Mouse (Mus musculus) intestine, embryonic 16.5 days (tissue): Measurements from ENCODE around the gene Gaa. TPM values are rescaled to one million over a fixed set of nuclear protein-coding genes. Genes with fewer than 3 reads are reported as not detected.

Source experiments
- ATAC-seq: fragments of 200-750 bp; cut with Nextera tagmentation; 2 replicates; pipeline ENCODE4 v1.8.0; 2017; ENCODE audit warnings: moderate TSS enrichment, moderate library complexity
- H3K27ac ChIP-seq: fragments of 300-500 bp; sonication (generic); 2 replicates; pipeline ENCODE4 v1.5.1; 2014; ENCODE audit warnings: mild to moderate bottlenecking, low read length
- H3K27me3 ChIP-seq: fragments of 300-500 bp; sonication (generic); replicated peaks from 2 replicates; pipeline ENCODE4 v1.6.1; 2014; ENCODE audit warnings: low read length, control low read depth, mixed read lengths; ENCODE audit not compliant: control insufficient read depth, insufficient read depth
- H3K36me3 ChIP-seq: fragments of 300-500 bp; sonication (generic); 2 replicates; pipeline ENCODE4 v1.6.1; 2014; ENCODE audit warnings: low read length, control low read depth; ENCODE audit not compliant: control insufficient read depth, insufficient read depth
- H3K4me1 ChIP-seq: fragments of 300-500 bp; sonication (generic); 2 replicates; pipeline ENCODE4 v1.6.1; 2014; ENCODE audit warnings: low read length, control low read depth, mixed read lengths; ENCODE audit not compliant: control insufficient read depth, insufficient read depth
- H3K4me2 ChIP-seq: fragments of 300-500 bp; sonication (generic); 2 replicates; pipeline ENCODE4 v1.6.1; 2014; ENCODE audit warnings: low read depth, low read length, control low read depth
- H3K4me3 ChIP-seq: fragments of 300-500 bp; sonication (generic); 2 replicates; pipeline ENCODE4 v1.5.1; 2014; ENCODE audit warnings: mild to moderate bottlenecking, low read length
- H3K9ac ChIP-seq: fragments of 300-500 bp; sonication (generic); 2 replicates; pipeline ENCODE4 v1.6.1; 2014; ENCODE audit warnings: low read depth, low read length
- H3K9me3 ChIP-seq: fragments of 300-500 bp; sonication (generic); 2 replicates; pipeline ENCODE4 v1.6.1; 2016; ENCODE audit warnings: low read length, control low read depth; ENCODE audit not compliant: control insufficient read depth
- WGBS: fragments of 180-500 bp; shearing (Covaris S2); extraction: QIAGEN DNeasy Blood & Tissue Kit; methylation state at CpG from one replicate; pipeline ENCODE4 v1.1.7; 2014; 5-methylcytosine and 5-hydroxymethylcytosine counted together
- polyA plus RNA-seq: library from polyadenylated mRNA; unstranded; fragments of >200 nt; fragmentation: Nextera tagmentation; extraction: Ambion mirVana; gene quantifications from 2 replicates; pipeline ENCODE4 v1.2.1, GENCODE M21; 2015

The Gaa gene
- polyA plus RNA-seq, 1 experiment from 2014 or later = 90.5 TPM

DNA sequence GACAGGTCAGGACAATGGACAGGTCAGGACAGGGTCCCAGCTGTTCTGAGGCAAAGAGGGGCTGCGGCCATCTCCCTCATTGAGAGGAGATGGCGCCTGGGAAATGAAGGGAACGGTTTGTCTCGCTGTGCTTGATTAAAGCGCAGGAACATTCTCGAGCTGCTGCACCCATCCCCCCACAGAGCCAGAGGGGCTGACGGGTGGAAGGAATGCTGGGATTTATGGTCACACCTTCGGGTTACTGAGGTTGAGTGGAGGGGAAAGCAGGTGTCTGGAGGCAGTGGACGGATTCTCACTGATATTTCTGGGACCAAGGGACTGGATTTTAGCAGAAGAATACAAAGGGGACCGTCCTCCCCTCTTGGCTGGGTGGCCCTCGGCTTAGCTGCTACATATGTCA is 40.2 kb downstream of the Gaa start:
- Histone ChIP-seq H3K4me1 (no peaks in the 10 kb centered on the region), H3K4me3 (no peak overlapping the region), H3K27ac (no peak overlapping the region), H3K36me3 (no peaks in the 10 kb centered on the region), H3K27me3 (no peaks in the 10 kb centered on the region), H3K9ac (peak overlapping the region; percentile 29), H3K9me3 (no peaks in the 10 kb centered on the region), H3K4me2 (no peak overlapping the region)
- no peak for ATAC-seq
- WGBS = 26% methylated on average over 11 of the region's 11 CpGs

DNA sequence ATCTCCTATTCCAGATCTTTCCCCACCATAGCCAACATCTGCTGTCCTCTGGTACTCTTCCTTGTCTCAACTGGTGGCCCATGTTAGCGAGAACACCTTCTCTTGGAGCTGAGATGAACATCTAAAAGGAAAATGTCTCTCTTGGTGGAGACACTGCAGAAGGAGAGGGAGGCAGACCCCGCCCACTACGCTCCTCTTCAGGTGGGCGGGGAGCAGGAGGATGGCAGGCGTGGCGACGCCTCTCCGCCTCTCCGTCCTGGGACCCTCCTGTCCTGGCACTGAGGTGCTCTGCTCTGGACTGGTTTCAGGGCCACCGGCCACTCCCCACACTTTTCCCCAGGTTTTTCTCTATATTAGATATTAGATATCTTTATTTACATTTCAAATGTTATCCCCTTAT is 42.9 kb downstream of the Gaa start:
- no peak overlapping the region for H3K27ac ChIP-seq
- no peaks in the 10 kb centered on the region for H3K4me1 ChIP-seq
- no peak overlapping the region for H3K4me3 ChIP-seq
- no peaks in the 10 kb centered on the region for H3K27me3 ChIP-seq
- no peaks in the 10 kb centered on the region for H3K9me3 ChIP-seq
- no peak overlapping the region for H3K9ac ChIP-seq
- H3K4me2 ChIP-seq = no peak overlapping the region
- H3K36me3 ChIP-seq = no peaks in the 10 kb centered on the region
- no peak for ATAC-seq
- WGBS = 9% methylated on average over 10 of the region's 10 CpGs

GRCm38 (mm10) chr11:119314252-119314936 is 46.7 kb downstream of the Gaa start:
- ATAC-seq = peak; percentile 97
- peak overlapping the region; percentile 37 for H3K4me3 ChIP-seq
- H3K27ac ChIP-seq = peak overlapping the region; percentile 93
- 55% methylated on average over 17 of the region's 17 CpGs for WGBS
- no peaks in the 10 kb centered on the region for H3K27me3 ChIP-seq
- H3K36me3 ChIP-seq = no peaks in the 10 kb centered on the region
- H3K4me1 ChIP-seq = no peaks in the 10 kb centered on the region
- no peaks in the 10 kb centered on the region for H3K9me3 ChIP-seq
- peak overlapping the region; percentile 51 for H3K4me2 ChIP-seq
- H3K9ac ChIP-seq = peak overlapping the region; percentile 63

- H3K9me3 ChIP-seq = no peaks in the 10 kb centered on the region
- ATAC-seq = no peak
- H3K4me3 ChIP-seq = no peak overlapping the region
- no peaks in the 10 kb centered on the region for H3K36me3 ChIP-seq
- no peaks in the 10 kb centered on the region for H3K27me3 ChIP-seq
- WGBS = 70% methylated on average over 4 of the region's 4 CpGs
- no peaks in the 10 kb centered on the region for H3K4me1 ChIP-seq
- 0 out of 2 replicates have a peak overlapping the region, but pooled peaks have one; percentile 10 for H3K9ac ChIP-seq
- no peak overlapping the region for H3K27ac ChIP-seq
- H3K4me2 ChIP-seq = no peak overlapping the region
These were observed 49.0 kb downstream of the Gaa start for GRCm38 (mm10) chr11:119316720-119317119.

GRCm38 (mm10) chr11:119322521-119322920 is 54.8 kb downstream of the Gaa start:
- Histone ChIP-seq H3K4me1 (no peaks in the 10 kb centered on the region), H3K4me3 (no peak overlapping the region), H3K9me3 (peaks cover 6% of the 10 kb centered on the region; the same call in 1 of the 2 replicates), H3K36me3 (no peaks in the 10 kb centered on the region; the same call in 1 of the 2 replicates), H3K27ac (no peak overlapping the region), H3K9ac (no peak overlapping the region), H3K4me2 (no peak overlapping the region), H3K27me3 (no peaks in the 10 kb centered on the region)
- no peak for ATAC-seq
- WGBS = 71% methylated on average over 13 of the region's 13 CpGs

DNA sequence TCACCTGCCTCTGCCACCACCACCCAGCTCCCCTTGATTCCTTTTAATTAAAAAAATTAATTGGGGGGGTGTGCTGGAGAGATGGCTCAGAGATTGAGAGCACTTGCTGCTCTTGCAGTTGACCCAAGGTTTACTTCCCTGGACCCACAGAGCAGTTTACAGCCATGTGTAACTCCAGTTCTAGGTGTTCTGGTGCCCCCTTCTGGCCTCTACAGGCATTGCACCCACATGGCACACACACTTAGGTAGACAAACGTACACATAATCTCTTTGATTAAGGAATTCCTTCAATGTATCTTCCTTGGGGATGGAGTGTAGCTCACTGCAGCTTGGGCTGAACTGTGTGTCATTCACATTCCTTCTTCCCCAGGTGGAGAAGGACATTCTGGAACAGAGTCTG is 57.4 kb downstream of the Gaa start:
- no peak for ATAC-seq
- 76% methylated on average over 1 of the region's 1 CpGs for WGBS

DNA sequence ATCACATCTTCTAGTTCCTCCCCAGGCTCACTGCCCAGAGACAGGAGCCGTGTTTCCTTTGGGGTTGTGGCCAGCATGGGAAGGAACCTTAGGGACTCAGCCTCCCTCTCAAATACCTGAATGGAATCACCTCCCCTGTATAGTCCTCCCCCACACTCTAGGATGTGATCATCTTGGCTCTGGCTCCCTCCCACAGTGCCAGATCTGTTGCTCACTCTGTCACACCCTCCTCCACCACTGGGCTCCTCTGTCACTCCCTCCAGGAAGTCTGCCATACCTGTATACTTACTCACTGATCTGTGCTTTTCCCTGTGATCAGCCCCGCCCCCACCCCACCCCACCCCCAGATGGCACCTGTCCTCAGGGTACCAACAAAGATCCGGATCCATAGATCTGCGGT is 62.9 kb downstream of the Gaa start:
- Histone ChIP-seq H3K27ac (no peak overlapping the region), H3K9me3 (no peaks in the 10 kb centered on the region), H3K36me3 (no peaks in the 10 kb centered on the region), H3K9ac (no peak overlapping the region), H3K27me3 (no peaks in the 10 kb centered on the region), H3K4me1 (no peaks in the 10 kb centered on the region), H3K4me3 (no peak overlapping the region), H3K4me2 (no peak overlapping the region)
- no peak for ATAC-seq
- 60% methylated on average over 4 of the region's 4 CpGs for WGBS

More for the DNA sequence above, 57.4 kb downstream of the Gaa start:
- H3K27ac ChIP-seq = no peak overlapping the region
- H3K27me3 ChIP-seq = no peaks in the 10 kb centered on the region
- H3K4me1 ChIP-seq = no peaks in the 10 kb centered on the region
- H3K36me3 ChIP-seq = no peaks in the 10 kb centered on the region; the same call in 1 of the 2 replicates
- no peak overlapping the region for H3K9ac ChIP-seq
- H3K9me3 ChIP-seq = peaks cover 6% of the 10 kb centered on the region; the same call in 1 of the 2 replicates
- no peak overlapping the region for H3K4me3 ChIP-seq
- no peak overlapping the region for H3K4me2 ChIP-seq

GRCm38 (mm10) chr11:119331970-119332369 is 64.3 kb downstream of the Gaa start:
- 43% methylated on average over 3 of the region's 3 CpGs for WGBS
- Histone ChIP-seq H3K27ac (no peak overlapping the region), H3K4me3 (no peak overlapping the region), H3K9me3 (no peaks in the 10 kb centered on the region), H3K4me1 (no peaks in the 10 kb centered on the region), H3K9ac (no peak overlapping the region), H3K27me3 (no peaks in the 10 kb centered on the region), H3K4me2 (no peak overlapping the region), H3K36me3 (no peaks in the 10 kb centered on the region)
- no peak for ATAC-seq
